18 mouse cellular contexts compared by ENCODE assay signal in the genomic region with DNA sequence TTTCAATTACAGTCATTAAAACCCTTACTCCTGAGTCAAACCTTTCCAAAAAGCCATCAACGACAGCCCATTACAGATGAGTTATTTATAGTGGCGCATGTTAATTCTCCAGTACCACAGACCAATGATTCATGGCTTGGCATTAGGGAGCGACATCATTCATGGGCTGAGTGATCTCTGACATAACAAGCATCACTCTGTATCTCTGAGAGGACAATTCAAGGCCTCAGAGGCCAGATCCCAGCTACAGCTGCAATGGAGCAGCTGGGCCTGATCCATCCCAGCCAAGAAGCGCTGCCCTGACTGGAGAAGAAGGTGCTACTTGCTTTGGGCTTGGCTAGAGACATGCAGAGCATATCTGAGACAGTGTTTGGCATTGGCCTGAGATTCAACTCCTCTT. TPM values are rescaled to one million over a fixed set of nuclear protein-coding genes. Genes with fewer than 3 reads are reported as not detected.
DNase-seq lines count a peak whose midpoint lies in the region; ATAC-seq and TF ChIP-seq lines count a peak whose summit lies in the region.
"Had no signal": no experiment of that assay in that cellular context is flagged by ENCODE, and none has a peak within 500 bp of the region (broad histone marks: within the 10 kb centered on the region; RNA-seq: fewer than 3 reads in every experiment).

No protein-coding gene starts in this region.

- H3K79me3 ChIP-seq in C2C12 (ENCODE audit: low read depth), result no peaks in the 10 kb centered on the region

- no peak overlapping the region for H3K4me3 ChIP-seq in heart, embryonic 11.5 days (ENCODE audit: low read depth, low read length)
- no peak overlapping the region for H3K4me3 ChIP-seq in C2C12 (ENCODE audit: insufficient read depth, poor library complexity, severe bottlenecking)
- H3K4me3 ChIP-seq in heart, embryonic 16.5 days (ENCODE audit: low read length), result no peak overlapping the region
- H3K4me3 ChIP-seq: embryonic facial prominence, embryonic 10.5 days; limb, embryonic 15.5 days; midbrain, embryonic 10.5 days had no signal

- H3K27me3 ChIP-seq in heart, embryonic 11.5 days (ENCODE audit: control insufficient read depth, insufficient read depth, low read length), result no peaks in the 10 kb centered on the region
- no peaks in the 10 kb centered on the region for H3K27me3 ChIP-seq in C2C12 (ENCODE audit: control insufficient read depth, insufficient read depth, insufficient read length)
- H3K27me3 ChIP-seq in heart, embryonic 16.5 days (ENCODE audit: control insufficient read depth, insufficient read depth, low read length), result no peaks in the 10 kb centered on the region
- H3K27me3 ChIP-seq: limb, embryonic 15.5 days had no signal

- ATAC-seq in heart, embryonic 11.5 days (replicated peaks; ENCODE audit: insufficient number of reproducible peaks, low FRiP score, low TSS enrichment), result no peak
- ATAC-seq in heart, embryonic 16.5 days (replicated peaks; ENCODE audit: extremely low read depth, insufficient read depth, low FRiP score), result peak; percentile 45; the same call in 1 of the 2 replicates
- ATAC-seq: forebrain, embryonic 14.5 days had no signal

- no peaks in the 10 kb centered on the region for H3K79me2 ChIP-seq in C2C12 (ENCODE audit: control insufficient read depth, insufficient read depth)

- peak; percentile 22 to 27 for DNase-seq in heart, adult 18-20 months
- peak; percentile 42 for DNase-seq in 3134 (ENCODE audit: extremely low read depth, insufficient read length, low spot score)
- no peak for DNase-seq in spleen, adult 18-20 months
- no peak for DNase-seq in gastrocnemius, adult 8-10 months (ENCODE audit: low spot score in 2 of 2)
- DNase-seq: cerebellum, adult 2 months; gastrocnemius, postnatal 25 days; kidney, adult 2 months; kidney, postnatal 14 days; right cerebral cortex, postnatal 25 days; thymus, postnatal 14 days had no signal

- TF ChIP-seq CTCF in C2C12 (IDR thresholded peaks at IDR 0.05; ENCODE audit: control insufficient read depth, insufficient read depth, insufficient read length), result no peak

- H3K27ac ChIP-seq in heart, embryonic 11.5 days (ENCODE audit: low read depth, low read length), result no peak overlapping the region
- H3K27ac ChIP-seq in heart, embryonic 16.5 days (ENCODE audit: low read length), result peak overlapping the region; percentile 42; the same call in 1 of the 2 replicates
- H3K27ac ChIP-seq: embryonic facial prominence, embryonic 10.5 days; limb, embryonic 15.5 days; midbrain, embryonic 10.5 days had no signal

- no peaks in the 10 kb centered on the region for H3K9me3 ChIP-seq in heart, embryonic 11.5 days (replicated peaks; ENCODE audit: control insufficient read depth, low read length)
- H3K9me3 ChIP-seq in heart, embryonic 16.5 days (replicated peaks; ENCODE audit: control insufficient read depth, low read length), result no peaks in the 10 kb centered on the region
- H3K9me3 ChIP-seq: embryonic facial prominence, embryonic 10.5 days; limb, embryonic 15.5 days; midbrain, embryonic 10.5 days had no signal

- 82% methylated on average over 4 of the region's 4 CpGs for WGBS in heart, embryonic 11.5 days (ENCODE audit: insufficient replicate concordance)
- WGBS in heart, embryonic 16.5 days, result 58% methylated on average over 4 of the region's 4 CpGs

- no peak overlapping the region for H3K9ac ChIP-seq in heart, embryonic 11.5 days (ENCODE audit: low read depth, low read length)
- H3K9ac ChIP-seq in heart, embryonic 16.5 days (ENCODE audit: low read length), result no peak overlapping the region
- H3K9ac ChIP-seq: limb, embryonic 15.5 days had no signal

- H3K4me1 ChIP-seq in heart, embryonic 11.5 days (ENCODE audit: control insufficient read depth, insufficient read depth, low read length), result no peaks in the 10 kb centered on the region
- peaks cover 11% of the 10 kb centered on the region for H3K4me1 ChIP-seq in heart, embryonic 16.5 days (ENCODE audit: control insufficient read depth, insufficient read depth, low read length)
- H3K4me1 ChIP-seq: midbrain, embryonic 10.5 days had no signal

- no peaks in the 10 kb centered on the region for H3K36me3 ChIP-seq in heart, embryonic 11.5 days (ENCODE audit: control insufficient read depth, insufficient read depth, low read length)
- H3K36me3 ChIP-seq in C2C12 (ENCODE audit: control insufficient read depth, insufficient read depth), result no peaks in the 10 kb centered on the region
- H3K36me3 ChIP-seq in heart, embryonic 16.5 days (ENCODE audit: control insufficient read depth, insufficient read depth), result no peaks in the 10 kb centered on the region
- H3K36me3 ChIP-seq: embryonic facial prominence, embryonic 10.5 days; limb, embryonic 15.5 days; midbrain, embryonic 10.5 days had no signal

- no peak overlapping the region for H3ac ChIP-seq in C2C12 (ENCODE audit: control insufficient read depth, insufficient read length, low read depth)

- H3K4me2 ChIP-seq in heart, embryonic 11.5 days, result no peak overlapping the region
- no peak overlapping the region for H3K4me2 ChIP-seq in heart, embryonic 16.5 days (ENCODE audit: low read depth, low read length)
- H3K4me2 ChIP-seq: limb, embryonic 15.5 days had no signal

TF ChIP-seq in C2C12, 6 proteins besides CTCF, POLR2A, EP300 and RAD21:
- TF ChIP-seq CEBPB (IDR thresholded peaks at IDR 0.05; ENCODE audit: low read depth) (no peak), MYOG (IDR thresholded peaks at IDR 0.05; ENCODE audit: control insufficient read depth, extremely low read depth, insufficient read length) (no peak), FOSL1 (IDR thresholded peaks at IDR 0.05; ENCODE audit: insufficient read depth, low read length, poor library complexity, severe bottlenecking) (peak; percentile 53), MAX (IDR thresholded peaks at IDR 0.05) (no peak), USF1 (IDR thresholded peaks at IDR 0.05; ENCODE audit: low read depth) (no peak), MYOD1 (IDR thresholded peaks at IDR 0.05; ENCODE audit: control insufficient read depth, insufficient read length, low read depth) (no peak)

RNA-seq across cellular contexts. Expression of a gene that starts 37.2 kb away (rescaled TPM):
- total RNA-seq in heart, adult 18-20 months (2021), result under 1 TPM; 0.47 to 0.51 TPM
- 0.89 and 1.0 TPM in 2 replicates for polyA plus RNA-seq in heart, embryonic 11.5 days (2014; fragmentation: Nextera tagmentation; extraction: Ambion mirVana)
- 5.2 TPM for polyA plus RNA-seq in C2C12 (2012; fragmentation: generic; extraction: Trizol)
- 1.3 and 1.6 TPM in 2 replicates for polyA plus RNA-seq in heart, embryonic 16.5 days (2015; fragmentation: Nextera tagmentation; extraction: Ambion mirVana)
- under 1 TPM; 0.39 to 0.74 (median 0.52) TPM for total RNA-seq in gastrocnemius, adult 8-10 months (2022)
- total RNA-seq: MEL had no signal

Comparison
In these comparisons a context has a peak if more than half of its experiments do, and no peak if none do; other contexts are left out.
1. DNase-seq: peak in heart, adult 18-20 months (2 of 2) and 3134 (single experiment); none in spleen, adult 18-20 months (0 of 2) and gastrocnemius, adult 8-10 months (0 of 2).